Mouse (Mus musculus) hindbrain, embryonic 15.5 days (tissue): ENCODE data around the gene Fam189a1. TPM values are rescaled to one million over a fixed set of nuclear protein-coding genes. Genes with fewer than 3 reads are reported as not detected.

Experiments used
- ATAC-seq: fragments of 200-750 bp; cut with Nextera tagmentation; 2 replicates; pipeline ENCODE4 v1.8.0; 2017; ENCODE audit warnings: low read depth, moderate number of reproducible peaks, moderate TSS enrichment; ENCODE audit not compliant: low FRiP score
- H3K27ac ChIP-seq: fragments of 300-500 bp; sonication (generic); replicated peaks from 2 replicates; pipeline ENCODE4 v1.5.1; 2015; ENCODE audit warnings: mild to moderate bottlenecking, inconsistent platforms
- H3K27me3 ChIP-seq: fragments of 300-500 bp; sonication (generic); 2 replicates; pipeline ENCODE4 v1.6.1; 2015; ENCODE audit warnings: control low read depth, inconsistent platforms
- H3K36me3 ChIP-seq: fragments of 300-500 bp; sonication (generic); 2 replicates; pipeline ENCODE4 v1.6.1; 2015; ENCODE audit warnings: control low read depth, inconsistent platforms
- H3K4me1 ChIP-seq: fragments of 300-500 bp; sonication (generic); replicated peaks from 2 replicates; pipeline ENCODE4 v1.6.1; 2015; ENCODE audit warnings: control low read depth, inconsistent platforms
- H3K4me2 ChIP-seq: fragments of 300-500 bp; sonication (generic); 2 replicates; pipeline ENCODE4 v1.6.1; 2015; ENCODE audit warnings: moderate library complexity, mild to moderate bottlenecking, inconsistent platforms
- H3K4me3 ChIP-seq: fragments of 300-500 bp; sonication (generic); 2 replicates; pipeline ENCODE4 v1.5.1; 2015; ENCODE audit warnings: mild to moderate bottlenecking, inconsistent platforms
- H3K9ac ChIP-seq: fragments of 300-500 bp; sonication (generic); 2 replicates; pipeline ENCODE4 v1.6.1; 2015; ENCODE audit warnings: inconsistent platforms
- H3K9me3 ChIP-seq: fragments of 300-500 bp; sonication (generic); 2 replicates; pipeline ENCODE4 v1.6.1; 2016; ENCODE audit warnings: control low read depth, inconsistent platforms
- WGBS: fragments of 180-500 bp; shearing (Covaris S2); methylation state at CpG from one replicate; pipeline ENCODE4 v1.1.7; 2015; 5-methylcytosine and 5-hydroxymethylcytosine counted together
- polyA plus RNA-seq: library from polyadenylated mRNA; unstranded; fragments of >200 nt; fragmentation: Nextera tagmentation; extraction: Ambion mirVana; gene quantifications from 2 replicates; pipeline ENCODE4 v1.2.1, GENCODE M21; 2015

The Fam189a1 gene
- polyA plus RNA-seq, 1 experiment from 2014 or later, result 17.1 TPM

DNA sequence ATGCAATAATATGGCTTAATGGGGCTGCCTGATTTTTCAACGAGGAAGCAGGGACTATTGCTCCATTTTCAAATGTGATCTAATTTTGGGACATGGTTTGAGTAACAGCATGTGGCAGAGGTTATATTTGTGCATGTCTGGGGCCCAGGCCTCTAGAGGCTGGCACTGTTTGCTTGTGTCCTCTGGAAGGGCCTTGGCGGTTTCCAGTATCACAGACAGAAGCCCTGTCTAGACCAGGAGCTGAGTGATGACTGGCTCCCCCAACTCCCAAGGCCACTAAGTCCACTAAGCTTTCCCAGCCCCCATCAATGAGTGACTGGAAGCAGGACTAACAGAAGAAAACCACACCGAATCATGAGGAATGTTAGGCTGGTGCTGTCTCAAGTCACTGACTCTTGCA is 265.2 kb downstream of the Fam189a1 start:
- no peaks in the 10 kb centered on the region for H3K36me3 ChIP-seq
- H3K9ac ChIP-seq, result no peak overlapping the region
- no peak for ATAC-seq
- H3K9me3 ChIP-seq, result no peaks in the 10 kb centered on the region
- no peak overlapping the region for H3K4me2 ChIP-seq
- no peaks in the 10 kb centered on the region for H3K27me3 ChIP-seq
- H3K27ac ChIP-seq, result no peak overlapping the region
- WGBS, result 76% methylated on average over 3 of the region's 3 CpGs
- H3K4me1 ChIP-seq, result peaks cover 12% of the 10 kb centered on the region; the same call in 1 of the 2 replicates
- no peak overlapping the region for H3K4me3 ChIP-seq

DNA sequence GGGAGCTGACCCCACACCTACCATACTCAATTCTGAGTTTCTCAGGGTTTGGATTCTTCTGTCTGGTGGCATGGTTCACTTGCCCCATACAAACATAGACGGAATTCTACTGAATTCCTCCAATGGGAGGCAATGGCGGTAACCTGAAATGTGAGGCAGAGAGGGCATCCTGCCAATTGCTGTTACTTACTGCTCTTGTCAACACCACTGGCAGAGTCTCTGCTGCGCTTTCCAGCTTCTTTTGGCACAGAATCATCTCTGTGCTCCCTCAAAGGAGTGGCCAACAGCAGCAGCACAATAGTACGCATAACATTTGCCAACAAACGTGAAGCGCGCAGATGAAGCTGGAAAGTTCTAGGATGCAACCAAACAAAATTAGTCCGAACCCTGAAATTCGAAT is 266.5 kb downstream of the Fam189a1 start:
- Histone ChIP-seq H3K4me1 (0 out of 2 replicates have a peak, but pooled peaks cover 3% of the 10 kb centered on the region), H3K27me3 (no peaks in the 10 kb centered on the region), H3K4me3 (no peak overlapping the region), H3K9me3 (no peaks in the 10 kb centered on the region), H3K9ac (no peak overlapping the region), H3K27ac (no peak overlapping the region), H3K36me3 (no peaks in the 10 kb centered on the region), H3K4me2 (no peak overlapping the region)
- ATAC-seq, result peak; percentile 63; the same call in 1 of the 2 replicates
- 62% methylated on average over 9 of the region's 9 CpGs for WGBS

DNA sequence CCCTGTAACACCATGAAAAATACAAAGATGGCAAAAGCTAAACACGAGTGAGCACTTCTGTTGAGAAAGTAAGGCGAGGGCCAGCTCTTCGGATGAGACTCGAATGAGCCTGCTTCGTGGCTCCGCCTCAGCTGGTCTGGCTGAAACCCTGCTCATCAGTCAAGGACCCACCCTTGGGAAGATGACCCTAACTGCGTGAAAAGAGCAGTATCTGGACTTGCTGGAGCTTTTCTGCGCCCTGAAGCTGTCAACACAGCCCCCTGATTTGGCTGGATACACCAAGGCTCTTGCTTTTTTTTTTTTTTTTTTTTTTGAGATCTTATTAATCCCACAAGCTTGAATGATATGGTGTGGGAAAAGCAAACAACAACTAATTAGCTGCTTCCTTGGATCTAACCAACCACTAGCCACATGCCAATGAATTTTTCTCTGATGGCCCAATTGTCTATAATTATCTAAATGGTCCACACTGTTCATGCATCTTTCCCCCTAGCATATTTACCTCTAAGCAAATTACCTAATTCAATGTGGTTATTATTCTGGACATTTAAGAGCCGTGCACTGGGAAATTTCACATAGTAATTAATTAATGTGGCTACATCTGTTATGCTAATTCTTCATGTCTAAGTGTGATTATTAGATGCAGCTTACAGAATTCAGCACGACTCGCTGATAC is 272.0 kb downstream of the Fam189a1 start:
- no peaks in the 10 kb centered on the region for H3K27me3 ChIP-seq
- 45% methylated on average over 11 of the region's 11 CpGs for WGBS
- H3K27ac ChIP-seq, result no peak overlapping the region
- ATAC-seq, result 0 out of 2 replicates have a peak, but pooled peaks have one; percentile 42
- 0 out of 2 replicates have a peak, but pooled peaks cover 9% of the 10 kb centered on the region for H3K4me1 ChIP-seq
- no peak overlapping the region for H3K4me3 ChIP-seq
- H3K4me2 ChIP-seq, result no peak overlapping the region
- no peaks in the 10 kb centered on the region for H3K9me3 ChIP-seq
- H3K36me3 ChIP-seq, result no peaks in the 10 kb centered on the region
- H3K9ac ChIP-seq, result no peak overlapping the region

DNA sequence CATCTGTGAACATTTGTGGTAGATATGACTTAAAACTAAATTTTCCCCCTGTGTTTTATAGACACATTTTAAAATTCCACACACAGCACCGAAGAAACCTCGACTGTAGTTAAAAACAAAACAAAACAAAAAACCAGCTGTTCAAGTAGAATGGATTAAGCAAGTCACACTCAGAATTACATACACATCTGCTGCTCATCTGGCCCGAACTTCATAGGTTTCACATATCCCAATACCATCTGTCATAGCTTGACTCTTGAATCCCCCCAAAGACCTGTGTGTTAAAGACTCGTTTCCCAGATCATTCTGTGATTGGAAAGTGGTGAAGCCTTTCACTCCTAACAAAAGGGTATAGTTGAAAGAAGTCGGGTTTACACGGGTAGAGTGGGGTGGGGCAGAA is 274.1 kb downstream of the Fam189a1 start:
- H3K27ac ChIP-seq, result no peak overlapping the region
- H3K36me3 ChIP-seq, result no peaks in the 10 kb centered on the region
- H3K4me1 ChIP-seq, result 0 out of 2 replicates have a peak, but pooled peaks cover 9% of the 10 kb centered on the region
- H3K27me3 ChIP-seq, result no peaks in the 10 kb centered on the region
- 71% methylated on average over 6 of the region's 6 CpGs for WGBS
- no peaks in the 10 kb centered on the region for H3K9me3 ChIP-seq
- no peak overlapping the region for H3K4me3 ChIP-seq
- no peak overlapping the region for H3K9ac ChIP-seq
- no peak for ATAC-seq
- H3K4me2 ChIP-seq, result no peak overlapping the region

DNA sequence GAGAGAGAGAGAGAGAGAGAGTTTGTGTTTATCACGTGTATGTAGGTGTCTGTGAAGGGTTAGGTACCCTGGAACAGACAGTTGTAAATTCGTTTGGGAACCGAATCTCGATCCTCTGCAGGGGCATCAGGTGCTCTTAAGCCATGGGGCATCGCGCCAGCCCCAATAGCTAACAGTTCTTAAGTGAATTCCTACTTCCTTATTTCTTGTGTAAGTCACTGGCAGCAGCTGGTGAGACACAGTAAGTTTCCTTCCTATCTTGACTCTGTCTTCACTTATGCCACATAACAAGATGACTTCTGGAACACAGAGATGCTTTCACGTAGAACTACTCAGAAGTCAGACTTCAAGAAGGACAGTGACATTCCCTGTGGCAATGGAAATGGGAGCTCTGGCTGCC is 275.0 kb downstream of the Fam189a1 start:
- Histone ChIP-seq H3K9me3 (no peaks in the 10 kb centered on the region), H3K4me1 (0 out of 2 replicates have a peak, but pooled peaks cover 6% of the 10 kb centered on the region), H3K36me3 (no peaks in the 10 kb centered on the region), H3K4me2 (no peak overlapping the region), H3K27me3 (no peaks in the 10 kb centered on the region), H3K27ac (no peak overlapping the region), H3K9ac (no peak overlapping the region), H3K4me3 (no peak overlapping the region)
- WGBS, result 82% methylated on average over 7 of the region's 7 CpGs
- ATAC-seq, result no peak

DNA sequence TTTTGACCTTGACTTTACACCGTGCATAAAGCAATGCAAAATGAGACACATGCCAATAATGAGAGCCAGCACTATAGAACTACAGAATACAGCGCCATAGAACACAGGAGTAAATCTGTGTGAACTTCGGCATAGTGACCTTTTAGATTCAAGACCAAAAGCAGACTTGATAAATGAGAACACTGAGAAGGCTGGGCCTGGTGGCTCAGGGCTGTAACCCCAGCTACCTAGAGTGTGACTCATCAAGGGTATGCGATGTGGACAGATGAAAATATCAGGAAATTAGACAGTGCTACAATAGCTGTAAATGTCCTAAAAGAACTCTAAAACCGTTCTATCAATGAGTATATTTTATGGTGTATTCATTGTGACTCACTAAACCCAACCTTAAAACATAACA is 276.0 kb downstream of the Fam189a1 start:
- H3K4me3 ChIP-seq, result no peak overlapping the region
- WGBS, result 86% methylated on average over 5 of the region's 5 CpGs
- 0 out of 2 replicates have a peak, but pooled peaks cover 6% of the 10 kb centered on the region for H3K4me1 ChIP-seq
- H3K27ac ChIP-seq, result no peak overlapping the region
- no peak overlapping the region for H3K9ac ChIP-seq
- no peaks in the 10 kb centered on the region for H3K36me3 ChIP-seq
- no peaks in the 10 kb centered on the region for H3K9me3 ChIP-seq
- ATAC-seq, result no peak
- H3K4me2 ChIP-seq, result no peak overlapping the region
- no peaks in the 10 kb centered on the region for H3K27me3 ChIP-seq

DNA sequence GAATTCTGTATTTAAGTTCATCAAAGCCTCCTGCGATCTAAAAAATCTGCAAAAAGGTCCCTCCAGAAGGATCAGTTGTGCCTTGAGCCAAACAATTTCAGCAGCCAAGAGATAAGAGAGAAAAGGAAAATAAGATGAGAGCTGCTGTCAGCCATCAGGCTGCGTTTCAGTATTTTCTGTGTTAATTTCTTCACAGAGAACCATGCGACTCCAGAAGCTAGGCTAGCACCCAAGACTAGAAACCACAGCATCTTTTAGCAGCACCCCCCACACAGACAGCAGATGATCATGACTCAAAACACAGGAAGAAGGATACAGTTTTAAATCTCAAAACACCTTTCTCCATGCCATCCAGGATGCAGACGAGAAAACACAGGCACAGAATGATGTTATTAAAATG is 281.4 kb downstream of the Fam189a1 start:
- Histone ChIP-seq H3K27me3 (no peaks in the 10 kb centered on the region), H3K4me1 (peaks cover 22% of the 10 kb centered on the region), H3K9me3 (no peaks in the 10 kb centered on the region), H3K4me3 (no peak overlapping the region), H3K27ac (no peak overlapping the region), H3K9ac (no peak overlapping the region), H3K36me3 (no peaks in the 10 kb centered on the region), H3K4me2 (no peak overlapping the region)
- 84% methylated on average over 4 of the region's 4 CpGs for WGBS
- ATAC-seq, result no peak

DNA sequence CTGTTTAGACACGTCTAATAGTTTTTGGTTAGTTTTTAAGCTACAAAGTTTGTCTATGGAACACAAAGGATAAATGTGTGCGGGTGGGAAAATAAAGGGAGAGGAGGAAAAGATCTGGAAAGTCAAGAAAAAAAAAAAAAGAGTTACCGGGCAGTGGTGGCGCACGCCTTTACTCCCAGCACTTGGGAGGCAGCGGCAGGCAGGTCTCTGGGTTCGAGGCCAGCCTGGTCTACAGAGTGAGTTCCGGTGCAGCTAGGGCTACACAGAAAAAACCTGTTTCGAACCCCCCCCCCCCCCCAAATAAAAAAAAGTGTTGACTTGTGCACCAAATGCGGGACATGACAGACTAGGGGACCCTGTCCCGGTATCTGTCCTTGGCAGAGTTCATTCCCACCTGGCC is 283.1 kb downstream of the Fam189a1 start:
- WGBS, result 34% methylated on average over 11 of the region's 11 CpGs
- H3K9ac ChIP-seq, result no peak overlapping the region

DNA sequence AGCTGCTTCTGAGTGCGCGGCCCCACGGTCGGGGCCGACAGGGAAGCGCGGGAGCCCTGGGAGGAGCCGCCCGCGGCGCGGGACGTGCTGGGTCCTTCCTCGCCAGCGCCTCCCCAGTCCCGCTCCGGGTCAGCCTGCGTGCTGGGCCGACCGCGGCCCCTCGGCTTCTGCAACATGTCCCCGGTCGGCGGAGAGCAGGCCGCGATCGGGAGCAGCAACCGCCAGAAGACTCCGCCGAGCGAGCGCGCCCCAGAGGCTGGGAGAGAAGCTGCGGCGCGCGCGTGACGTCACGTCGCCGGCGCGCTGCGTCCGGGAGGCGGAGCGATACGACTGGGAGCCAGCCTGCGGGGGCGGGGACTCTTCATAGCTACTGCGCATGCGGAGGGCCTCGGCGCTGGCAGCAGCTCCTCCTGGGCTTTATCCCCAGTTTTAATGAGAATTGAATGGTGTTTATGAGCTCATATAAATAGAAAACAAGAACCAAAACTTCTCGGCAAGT is 283.6 kb downstream of the Fam189a1 start, which contains the start of gene Nsmce3:
Nsmce3 (minus strand) TSS at position 255 of the 499 bp plus-strand sequence.
- under 1% methylated on average over 57 of the region's 57 CpGs for WGBS
- Histone ChIP-seq H3K27ac (peak within 1 kb of the TSS; percentile 95), H3K9ac (peak within 1 kb of the TSS; percentile 86), H3K9me3 (no peaks in the 10 kb centered on the region), H3K36me3 (no peaks in the 10 kb centered on the region), H3K27me3 (no peaks in the 10 kb centered on the region), H3K4me3 (peak within 1 kb of the TSS; percentile 81), H3K4me1 (peaks cover 32% of the 10 kb centered on the region), H3K4me2 (peak within 1 kb of the TSS; percentile 91)
- peak; percentile 95 for ATAC-seq

More for the DNA sequence above, 283.1 kb downstream of the Fam189a1 start:
- H3K36me3 ChIP-seq, result no peaks in the 10 kb centered on the region
- H3K4me3 ChIP-seq, result peak overlapping the region; percentile 81
- no peaks in the 10 kb centered on the region for H3K27me3 ChIP-seq
- H3K9me3 ChIP-seq, result no peaks in the 10 kb centered on the region
- peak; percentile 8 for ATAC-seq
- peak overlapping the region; percentile 91 for H3K4me2 ChIP-seq
- peaks cover 32% of the 10 kb centered on the region for H3K4me1 ChIP-seq
- peak overlapping the region; percentile 95 for H3K27ac ChIP-seq

DNA sequence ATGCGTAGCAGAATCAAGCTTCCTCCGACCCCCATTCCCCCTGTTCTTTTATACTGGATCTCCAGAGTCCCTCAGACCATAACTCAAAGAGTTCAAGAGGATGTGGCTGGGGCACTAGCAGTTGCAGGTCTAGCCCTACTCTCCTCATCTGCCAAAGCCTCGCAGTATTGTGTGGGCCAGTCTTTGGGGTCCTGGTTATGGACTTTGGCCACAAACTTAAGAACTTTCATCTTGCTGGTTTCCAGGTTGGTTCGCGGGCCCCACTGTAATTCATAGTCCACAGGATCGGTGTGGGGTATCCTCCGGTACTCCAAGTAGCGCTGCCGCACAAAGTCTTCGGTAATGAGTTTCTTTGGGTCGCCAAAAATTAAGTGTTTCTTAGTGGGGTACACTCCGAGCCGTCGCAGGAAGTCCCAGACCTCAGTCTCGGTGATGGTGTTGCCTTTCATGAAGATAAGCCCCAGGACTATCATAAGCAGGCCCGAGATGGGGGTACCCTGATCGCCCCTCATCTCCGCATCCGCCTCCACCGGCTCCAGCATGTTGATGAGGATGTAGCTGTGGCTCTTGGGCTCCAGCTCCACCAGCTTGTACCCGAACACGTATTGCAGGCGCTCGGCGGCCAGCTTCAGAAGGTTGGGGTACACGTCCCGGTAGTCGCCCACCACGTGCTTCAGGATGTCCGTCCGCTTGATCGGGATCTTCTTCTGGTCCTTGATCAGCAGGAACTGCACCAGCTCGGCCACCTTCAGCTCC is 284.2 kb downstream of the Fam189a1 start:
- H3K9me3 ChIP-seq, result no peaks in the 10 kb centered on the region

DNA sequence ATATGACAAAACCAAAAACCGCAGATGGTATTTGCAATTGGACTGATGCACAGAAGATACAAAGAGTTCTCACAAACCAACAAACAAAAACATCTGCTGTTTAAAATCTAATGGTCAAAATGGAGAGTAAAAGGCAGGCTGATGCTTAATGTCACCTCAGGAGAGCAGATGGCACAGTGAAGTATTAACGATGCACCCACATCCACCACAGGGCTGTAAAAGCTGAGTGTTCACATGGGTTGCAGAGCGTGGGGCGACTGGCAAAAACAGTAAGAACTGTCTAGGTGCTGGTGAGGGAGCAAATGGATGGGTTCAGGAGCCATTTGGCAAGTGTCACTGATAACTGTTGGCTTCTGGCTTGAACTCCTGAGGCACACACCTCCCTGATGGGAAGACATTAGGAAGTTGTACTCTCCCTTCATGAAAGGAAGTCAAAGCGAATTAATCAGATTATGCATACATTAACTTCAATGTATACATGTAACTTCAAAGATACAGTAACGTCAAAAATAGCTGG is 286.8 kb downstream of the Fam189a1 start:
- no peak for ATAC-seq
- 85% methylated on average over 6 of the region's 6 CpGs for WGBS

More for the DNA sequence above, 284.2 kb downstream of the Fam189a1 start:
- H3K27ac ChIP-seq, result peak overlapping the region; percentile 95
- H3K27me3 ChIP-seq, result no peaks in the 10 kb centered on the region
- peak overlapping the region; percentile 81 for H3K4me3 ChIP-seq
- peak overlapping the region; percentile 91 for H3K4me2 ChIP-seq
- peaks cover 32% of the 10 kb centered on the region for H3K4me1 ChIP-seq
- H3K9ac ChIP-seq, result peak overlapping the region; percentile 86
- no peaks in the 10 kb centered on the region for H3K36me3 ChIP-seq
- WGBS, result under 1% methylated on average over 33 of the region's 33 CpGs
- no peak; the same call in 1 of the 2 replicates for ATAC-seq

DNA sequence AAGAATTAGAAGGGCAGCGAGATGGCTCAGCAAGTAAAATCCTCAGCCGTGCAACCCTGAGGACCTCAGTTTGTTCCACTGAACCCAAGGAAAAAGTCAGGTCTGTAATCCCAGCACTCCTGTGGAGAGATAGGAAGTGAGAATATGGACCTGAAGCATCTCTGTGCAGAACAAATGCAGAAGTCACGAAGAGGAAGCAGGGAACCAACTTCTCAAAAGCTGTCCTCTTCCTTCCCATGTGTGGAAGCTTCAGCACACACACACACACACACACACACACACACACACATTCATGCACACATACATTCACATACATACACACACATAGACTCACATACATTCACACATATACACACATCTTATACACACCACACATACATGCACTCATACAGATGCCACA is 292.8 kb downstream of the Fam189a1 start:
- no peak for ATAC-seq

More for the DNA sequence above, 286.8 kb downstream of the Fam189a1 start:
- Histone ChIP-seq H3K27me3 (no peaks in the 10 kb centered on the region), H3K9me3 (no peaks in the 10 kb centered on the region), H3K4me1 (peaks cover 32% of the 10 kb centered on the region), H3K4me2 (peak overlapping the region; percentile 91), H3K4me3 (no peak overlapping the region), H3K36me3 (no peaks in the 10 kb centered on the region), H3K27ac (no peak overlapping the region), H3K9ac (no peak overlapping the region)

More for the DNA sequence above, 292.8 kb downstream of the Fam189a1 start:
- Histone ChIP-seq H3K27me3 (no peaks in the 10 kb centered on the region), H3K9ac (no peak overlapping the region), H3K4me1 (no peaks in the 10 kb centered on the region), H3K9me3 (no peaks in the 10 kb centered on the region), H3K4me3 (no peak overlapping the region), H3K36me3 (no peaks in the 10 kb centered on the region), H3K4me2 (no peak overlapping the region), H3K27ac (no peak overlapping the region)
- 86% methylated on average over 3 of the region's 3 CpGs for WGBS
